Mouse (Mus musculus) bone marrow, adult 2 months (tissue): ENCODE data around the gene Vmn1r194.

ENCODE experiments used
- CTCF ChIP-seq: fragments of 200-500 bp; IDR thresholded peaks from 2 replicates; pipeline ENCODE4 v1.5.1; 2011; ENCODE audit warnings: low read length, control low read depth; ENCODE audit not compliant: control insufficient read depth, insufficient read depth
- POLR2A ChIP-seq: fragments of 200-500 bp; IDR thresholded peaks from 2 replicates; pipeline ENCODE4 v1.6.1; 2011; ENCODE audit warnings: low read depth, mild to moderate bottlenecking, control low read depth, low read length, borderline replicate concordance; ENCODE audit not compliant: control insufficient read depth

- TF ChIP-seq POLR2A (no peak), CTCF (no peak)
These were observed 40.6 kb downstream of the Vmn1r194 start for GRCm38 (mm10) chr13:22284578-22284977.
